Mouse (Mus musculus) hindbrain, postnatal 0 days (tissue): ENCODE measurements around the gene Gtf2ird1. TPM values are rescaled to one million over a fixed set of nuclear protein-coding genes. Genes with fewer than 3 reads are reported as not detected.

Experiments
- ATAC-seq: fragments of 200-750 bp; cut with Nextera tagmentation; 2 replicates; pipeline ENCODE4 v1.8.0; 2017; ENCODE audit warnings: mild to moderate bottlenecking, moderate TSS enrichment, moderate library complexity
- DNase-seq: peaks from one replicate; pipeline ENCODE4 v3.0.0-alpha.2; 2015; ENCODE audit warnings: low spot score
- H3K27ac ChIP-seq: fragments of 300-500 bp; sonication (generic); 2 replicates; pipeline ENCODE4 v1.5.1; 2014; ENCODE audit warnings: mild to moderate bottlenecking
- H3K27me3 ChIP-seq: fragments of 300-500 bp; sonication (generic); 2 replicates; pipeline ENCODE4 v1.6.1; 2014; ENCODE audit warnings: low read length, mixed read lengths; ENCODE audit not compliant: insufficient read depth
- H3K36me3 ChIP-seq: fragments of 300-500 bp; sonication (generic); 2 replicates; pipeline ENCODE4 v1.6.1; 2014; ENCODE audit warnings: low read length, mixed read lengths; ENCODE audit not compliant: insufficient read depth
- H3K4me1 ChIP-seq: fragments of 300-500 bp; sonication (generic); 2 replicates; pipeline ENCODE4 v1.6.1; 2014; ENCODE audit warnings: antibody characterized with exemption, low read length, mixed read lengths; ENCODE audit not compliant: insufficient read depth
- H3K4me2 ChIP-seq: fragments of 300-500 bp; sonication (generic); 2 replicates; pipeline ENCODE4 v1.6.1; 2014; ENCODE audit warnings: low read depth, mild to moderate bottlenecking, low read length, moderate library complexity, mixed read lengths
- H3K4me3 ChIP-seq: fragments of 300-500 bp; sonication (generic); 2 replicates; pipeline ENCODE4 v1.5.1; 2014; ENCODE audit warnings: low read length
- H3K9ac ChIP-seq: fragments of 300-500 bp; sonication (generic); replicated peaks from 2 replicates; pipeline ENCODE4 v1.6.1; 2014; ENCODE audit warnings: mild to moderate bottlenecking, low read length, moderate library complexity, mixed read lengths
- H3K9me3 ChIP-seq: fragments of 300-500 bp; sonication (generic); 2 replicates; pipeline ENCODE4 v1.6.1; 2016; ENCODE audit warnings: low read length, mixed read lengths
- CTCF ChIP-seq: IDR thresholded peaks from 2 replicates; pipeline ENCODE4 v1.5.1; 2016; ENCODE audit warnings: antibody characterized with exemption, control low read depth, low read depth
- WGBS: fragments of 180-500 bp; shearing (Covaris S2); extraction: QIAGEN DNeasy Blood & Tissue Kit; methylation state at CpG from one replicate; pipeline ENCODE4 v1.1.7; 2014; 5-methylcytosine and 5-hydroxymethylcytosine counted together
- polyA plus RNA-seq: library from polyadenylated mRNA; unstranded; fragments of >200 nt; fragmentation: Nextera tagmentation; extraction: Ambion mirVana; gene quantifications from 2 replicates; pipeline ENCODE4 v1.2.1, GENCODE M21; 2015
- total RNA-seq: library from RNA; depleted of rRNA; stranded (reverse); fragments of >200 nt; gene quantifications from 2 replicates; pipeline ENCODE4 v1.2.3, GENCODE M21; 2014

The Gtf2ird1 gene
- total and polyA plus RNA-seq, 2 experiments from 2014 or later = 46.4 to 57.7 TPM

GRCm38 (mm10) chr5:134329311-134329710 lies 127.2 kb downstream of the Gtf2ird1 start:
- ATAC-seq (no peak), DNase-seq (no peak)
- WGBS = 27% methylated on average over 4 of the region's 4 CpGs
- Histone ChIP-seq H3K27ac (no peak overlapping the region), H3K4me3 (no peak overlapping the region), H3K9me3 (no peaks in the 10 kb centered on the region), H3K4me2 (no peak overlapping the region), H3K9ac (no peak overlapping the region), H3K27me3 (no peaks in the 10 kb centered on the region), H3K4me1 (no peaks in the 10 kb centered on the region), H3K36me3 (no peaks in the 10 kb centered on the region)
- TF ChIP-seq CTCF = no peak

GRCm38 (mm10) chr5:134328482-134329001 lies 128.0 kb downstream of the Gtf2ird1 start:
- no peak for TF ChIP-seq CTCF
- no peak for DNase-seq
- no peak for ATAC-seq
- no peak overlapping the region for H3K4me3 ChIP-seq
- no peaks in the 10 kb centered on the region for H3K4me1 ChIP-seq
- H3K4me2 ChIP-seq = no peak overlapping the region
- 88% methylated on average over 6 of the region's 6 CpGs for WGBS
- no peaks in the 10 kb centered on the region for H3K36me3 ChIP-seq
- H3K9me3 ChIP-seq = no peaks in the 10 kb centered on the region
- no peaks in the 10 kb centered on the region for H3K27me3 ChIP-seq
- no peak overlapping the region for H3K9ac ChIP-seq
- no peak overlapping the region for H3K27ac ChIP-seq

- 74% methylated on average over 13 of the region's 13 CpGs for WGBS
- ATAC-seq = no peak
- H3K4me1 ChIP-seq = no peaks in the 10 kb centered on the region
- H3K4me3 ChIP-seq = no peak overlapping the region
- H3K4me2 ChIP-seq = no peak overlapping the region
- H3K9ac ChIP-seq = no peak overlapping the region
- H3K27me3 ChIP-seq = no peaks in the 10 kb centered on the region
- no peaks in the 10 kb centered on the region for H3K36me3 ChIP-seq
- TF ChIP-seq CTCF = no peak
- no peak for DNase-seq
- no peaks in the 10 kb centered on the region for H3K9me3 ChIP-seq
- H3K27ac ChIP-seq = no peak overlapping the region
Measured at GRCm38 (mm10) chr5:134325856-134326566, 130.5 kb downstream of the Gtf2ird1 start.

- DNase-seq (no peak), ATAC-seq (no peak)
- H3K4me2 ChIP-seq = no peak overlapping the region
- H3K27ac ChIP-seq = no peak overlapping the region
- H3K9me3 ChIP-seq = no peaks in the 10 kb centered on the region
- TF ChIP-seq CTCF = no peak
- H3K4me1 ChIP-seq = no peaks in the 10 kb centered on the region
- H3K4me3 ChIP-seq = no peak overlapping the region
- no peak overlapping the region for H3K9ac ChIP-seq
- H3K27me3 ChIP-seq = no peaks in the 10 kb centered on the region
- no peaks in the 10 kb centered on the region for H3K36me3 ChIP-seq
- WGBS = 65% methylated on average over 2 of the region's 2 CpGs
Measured at GRCm38 (mm10) chr5:134323869-134324268, 132.6 kb downstream of the Gtf2ird1 start.

GRCm38 (mm10) chr5:134323311-134323710 lies 133.2 kb downstream of the Gtf2ird1 start:
- H3K4me2 ChIP-seq = no peak overlapping the region
- no peaks in the 10 kb centered on the region for H3K4me1 ChIP-seq
- no peak overlapping the region for H3K9ac ChIP-seq
- H3K9me3 ChIP-seq = no peaks in the 10 kb centered on the region
- no peak for TF ChIP-seq CTCF
- ATAC-seq = no peak
- no peak overlapping the region for H3K4me3 ChIP-seq
- no peaks in the 10 kb centered on the region for H3K36me3 ChIP-seq
- 91% methylated on average over 13 of the region's 13 CpGs for WGBS
- no peak overlapping the region for H3K27ac ChIP-seq
- no peaks in the 10 kb centered on the region for H3K27me3 ChIP-seq
- DNase-seq = no peak

- Histone ChIP-seq H3K9me3 (no peaks in the 10 kb centered on the region), H3K36me3 (no peaks in the 10 kb centered on the region), H3K4me3 (no peak overlapping the region), H3K4me2 (no peak overlapping the region), H3K9ac (no peak overlapping the region), H3K27me3 (no peaks in the 10 kb centered on the region), H3K27ac (no peak overlapping the region), H3K4me1 (no peaks in the 10 kb centered on the region)
- DNase-seq (no peak), ATAC-seq (no peak)
- WGBS = 83% methylated on average over 13 of the region's 13 CpGs
- TF ChIP-seq CTCF = no peak
Measured at GRCm38 (mm10) chr5:134322355-134322754, 134.2 kb downstream of the Gtf2ird1 start.

GRCm38 (mm10) chr5:134321699-134322098 lies 134.8 kb downstream of the Gtf2ird1 start:
- ATAC-seq (no peak), DNase-seq (no peak)
- H3K27me3 ChIP-seq = no peaks in the 10 kb centered on the region
- no peaks in the 10 kb centered on the region for H3K36me3 ChIP-seq
- no peak overlapping the region for H3K9ac ChIP-seq
- H3K4me3 ChIP-seq = no peak overlapping the region
- H3K4me2 ChIP-seq = no peak overlapping the region
- H3K4me1 ChIP-seq = no peaks in the 10 kb centered on the region; the same call in 1 of the 2 replicates
- TF ChIP-seq CTCF = no peak
- no peaks in the 10 kb centered on the region for H3K9me3 ChIP-seq
- 76% methylated on average over 7 of the region's 7 CpGs for WGBS
- H3K27ac ChIP-seq = no peak overlapping the region
